Mouse (Mus musculus): ENCODE results near the gene Ercc4.
A peak's percentile ranks its signal among the peaks of the same experiment; 100 is the strongest.

The Ercc4 gene

DNA sequence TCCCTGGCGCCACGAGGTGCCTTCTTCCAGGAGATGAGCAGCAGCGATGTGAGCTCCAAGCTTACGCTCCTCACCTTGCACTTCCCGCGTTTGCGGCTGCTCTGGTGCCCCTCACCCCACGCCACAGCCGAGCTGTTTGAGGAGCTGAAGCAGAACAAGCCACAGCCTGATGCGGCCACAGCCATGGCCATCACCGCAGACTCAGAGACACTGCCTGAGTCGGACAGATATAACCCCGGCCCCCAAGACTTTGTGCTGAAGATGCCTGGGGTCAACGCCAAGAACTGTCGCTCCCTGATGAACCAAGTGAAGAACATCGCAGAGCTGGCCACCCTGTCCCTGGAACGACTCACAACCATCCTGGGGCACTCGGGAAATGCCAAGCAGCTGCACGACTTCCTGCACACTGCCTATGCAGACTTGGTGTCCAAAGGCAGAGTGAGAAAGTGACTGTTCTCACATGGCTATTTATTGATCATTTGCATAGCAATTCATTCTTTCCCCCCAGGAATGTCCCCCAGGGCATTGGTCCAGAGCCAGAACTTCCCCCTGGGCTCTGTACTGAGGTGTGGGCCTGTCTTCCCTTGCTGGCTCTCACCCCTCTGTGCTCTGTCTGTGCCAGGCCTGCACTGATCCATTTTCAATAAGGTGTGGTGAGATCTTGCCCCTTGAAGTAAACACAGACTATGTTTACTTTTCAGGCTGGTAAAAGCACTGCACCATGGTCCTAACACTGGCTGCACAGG is 38.5 kb downstream of the Ercc4 start:
- no peak for DNase-seq (ENCODE audit: low spot score)

DNA sequence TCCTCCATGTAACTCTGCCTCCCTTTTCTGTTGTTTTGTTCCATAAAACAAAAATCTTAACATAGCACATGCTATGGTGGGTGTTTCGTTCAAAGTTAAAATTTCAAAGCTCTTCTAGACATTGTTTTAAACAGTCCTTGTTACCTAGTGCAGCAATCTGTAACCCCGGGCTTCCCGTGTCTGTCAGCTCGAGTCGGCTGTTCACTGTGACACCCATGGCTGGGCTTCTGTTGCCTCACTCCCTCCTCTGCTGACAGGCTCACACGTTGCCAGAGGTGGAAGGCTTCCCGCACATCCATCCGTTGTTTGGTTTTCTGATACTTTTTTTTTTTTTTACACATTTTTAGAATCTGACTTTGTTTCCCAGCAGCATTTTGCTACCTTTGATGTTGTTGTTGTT is 40.5 kb downstream of the Ercc4 start:
- no peak for DNase-seq (ENCODE audit: low spot score)

DNA sequence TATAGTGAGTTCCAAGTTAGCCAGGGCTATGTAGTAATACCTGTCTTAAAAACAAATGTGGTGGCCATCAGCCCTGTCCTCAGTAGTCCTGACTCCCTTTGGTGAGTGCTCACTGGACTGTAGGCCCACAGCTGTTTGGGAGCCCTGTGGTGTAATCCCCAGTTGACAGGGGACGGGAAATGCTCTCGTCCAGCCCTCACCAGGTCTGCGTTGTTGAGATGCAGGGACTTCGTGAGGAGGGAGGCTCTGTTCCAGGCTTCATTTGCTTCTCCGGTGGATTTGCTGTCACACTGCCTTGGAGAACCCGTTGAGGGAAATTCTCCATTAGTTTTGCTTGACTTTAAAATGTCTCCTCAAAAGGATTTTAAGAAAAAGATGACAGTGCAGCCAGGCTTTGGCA is 41.3 kb downstream of the Ercc4 start:
- no peak for DNase-seq (ENCODE audit: low spot score)

DNA sequence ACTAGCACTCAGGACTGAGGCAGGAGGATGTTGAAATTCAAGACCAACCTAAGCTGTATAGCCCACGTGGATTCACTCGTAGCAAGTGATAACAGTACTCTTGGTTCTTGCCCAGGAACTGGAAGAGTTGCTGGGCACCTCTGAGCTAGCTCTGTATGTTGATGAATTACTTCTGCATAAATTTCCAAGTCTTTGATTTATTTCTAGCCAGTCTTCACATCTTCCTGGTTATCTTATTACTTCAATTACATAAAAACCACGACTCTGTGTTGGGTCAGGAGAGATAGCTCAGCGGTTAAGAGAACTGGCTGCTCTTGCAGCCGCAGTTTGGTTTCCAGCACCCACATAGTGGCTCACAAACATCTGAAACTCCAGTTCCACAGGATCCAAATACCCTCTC is 43.0 kb downstream of the Ercc4 start:
- no peak for DNase-seq (ENCODE audit: low spot score)

DNA sequence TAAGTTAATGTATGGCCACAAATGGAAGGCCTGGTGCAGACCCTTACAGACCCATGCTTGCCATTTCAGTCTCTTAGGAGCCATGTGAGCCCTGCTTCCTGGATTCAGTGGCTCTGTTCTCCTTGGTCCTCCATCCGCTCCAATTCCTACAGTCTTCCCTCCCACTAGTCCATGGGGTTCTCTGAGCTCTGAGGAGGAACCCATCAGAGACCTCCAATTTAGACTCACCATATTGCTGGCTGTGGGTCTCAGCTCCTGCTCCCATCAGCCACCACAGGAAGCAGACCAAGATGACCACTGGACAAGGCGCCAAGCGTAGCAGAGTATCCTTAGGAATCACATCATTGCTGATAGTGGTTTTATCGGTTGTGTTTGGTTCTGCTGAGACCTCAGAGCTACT is 43.7 kb downstream of the Ercc4 start:
- DNase-seq (ENCODE audit: low spot score): no peak

DNA sequence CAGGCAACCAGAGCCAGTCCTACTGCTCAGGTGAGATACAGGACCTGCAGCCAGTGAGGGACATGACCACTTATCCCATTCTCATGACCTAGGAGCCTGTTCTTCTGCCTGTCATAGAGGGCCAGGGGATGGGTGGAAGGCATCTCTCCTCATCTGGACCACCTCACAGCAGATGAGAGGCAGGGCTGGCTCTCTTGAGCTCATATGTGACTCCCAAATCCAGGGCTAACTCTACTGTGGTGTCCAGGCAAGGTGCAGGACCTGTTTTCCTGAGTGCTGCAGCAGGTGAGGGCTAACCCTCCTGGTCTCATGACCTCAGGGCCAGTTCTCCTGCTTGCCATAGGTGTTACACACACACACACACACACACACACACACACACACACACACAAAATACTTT is 44.9 kb downstream of the Ercc4 start:
- DNase-seq (ENCODE audit: low spot score): no peak

DNA sequence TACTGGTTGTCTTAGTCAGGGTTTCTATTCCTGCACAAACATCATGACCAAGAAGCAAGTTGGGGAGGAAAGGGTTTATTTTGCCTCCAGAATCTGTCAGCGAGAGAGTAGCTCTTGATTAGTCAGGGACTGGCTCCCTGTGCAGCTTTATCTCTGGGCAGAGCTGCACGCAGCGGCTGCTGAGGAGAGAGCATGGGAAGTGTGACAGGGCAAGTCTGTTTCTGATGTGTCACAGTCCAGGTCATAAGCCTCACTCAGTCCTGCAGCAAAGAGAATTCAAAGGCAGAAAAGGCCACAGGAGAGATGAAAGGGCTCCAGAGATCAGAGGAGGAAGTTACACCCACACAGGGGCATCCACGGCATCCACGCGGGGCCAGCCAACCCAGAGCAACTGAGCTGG is 47.8 kb downstream of the Ercc4 start:
- DNase-seq (ENCODE audit: low spot score): no peak

DNA sequence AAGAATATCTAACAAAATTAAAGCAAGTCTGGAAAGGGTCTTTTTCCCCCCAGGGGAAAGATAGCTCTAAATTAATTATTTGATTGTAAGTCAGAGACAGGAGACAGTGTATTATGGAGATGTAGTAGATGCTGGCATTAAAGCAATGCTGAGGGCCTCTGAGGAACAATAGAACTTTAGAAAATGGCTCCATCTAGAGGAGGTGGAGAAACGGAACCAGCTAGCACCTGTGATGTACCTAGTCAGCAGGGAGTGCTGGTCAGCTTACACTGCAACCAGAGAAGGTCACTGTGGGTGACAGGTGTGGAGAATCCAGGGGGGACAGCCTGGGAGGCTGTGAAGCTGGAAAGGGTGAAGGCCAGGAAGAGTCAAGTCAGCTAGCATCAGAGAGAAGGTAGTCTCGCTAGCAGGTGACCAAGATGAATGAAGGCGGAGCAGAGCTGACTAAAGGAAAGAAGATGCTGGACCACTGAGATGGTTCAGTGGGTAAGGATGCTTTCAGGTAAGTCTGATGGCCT is 48.7 kb downstream of the Ercc4 start:
- DNase-seq (ENCODE audit: low spot score): no peak

DNA sequence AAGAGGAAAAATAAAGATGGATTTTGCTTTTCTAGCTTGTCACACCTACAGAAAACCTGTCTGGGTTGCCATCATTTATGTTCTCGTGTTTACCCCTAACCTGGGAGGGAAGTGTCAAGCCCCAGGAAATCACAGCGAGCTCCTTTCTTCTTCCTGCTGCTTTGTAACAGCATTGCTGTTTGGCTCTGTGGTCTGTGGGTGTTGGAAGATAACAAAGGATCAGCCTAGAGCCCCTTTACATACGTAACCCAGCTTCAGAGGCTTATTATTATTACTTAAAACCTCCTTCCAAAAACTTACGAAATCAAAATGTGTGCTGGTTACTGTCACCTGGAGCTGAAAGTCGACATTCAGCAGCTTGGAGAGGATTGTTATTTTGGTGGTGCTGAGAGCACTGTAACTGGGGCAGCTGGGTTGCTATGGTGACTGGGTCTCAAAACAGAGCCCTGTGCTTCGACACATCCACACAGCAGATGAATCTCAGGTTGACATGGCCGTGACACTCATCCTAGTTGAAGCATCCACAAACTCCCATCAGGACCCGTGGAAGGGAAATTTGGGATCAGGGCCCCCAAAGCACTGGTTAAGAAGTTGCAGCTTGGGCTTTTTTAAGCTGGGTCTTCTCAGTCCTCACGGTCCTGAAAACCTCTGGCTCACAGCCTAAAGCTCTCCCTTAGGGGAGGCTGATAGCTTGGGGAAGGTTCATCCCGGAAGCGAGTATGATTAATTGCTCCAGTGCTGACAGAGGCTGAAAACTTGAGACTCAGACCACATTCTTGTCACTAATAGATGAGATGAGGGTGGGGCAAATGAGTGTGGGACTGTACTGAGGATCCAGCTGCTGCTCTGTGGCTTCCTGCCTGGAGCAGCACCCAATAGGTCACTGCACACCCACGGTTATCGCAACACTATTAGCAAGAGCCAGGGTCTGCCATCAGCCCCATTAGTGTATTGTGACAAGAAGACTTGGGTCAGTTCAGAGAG is 49.7 kb downstream of the Ercc4 start:
- DNase-seq (ENCODE audit: low spot score): peak; percentile 76

DNA sequence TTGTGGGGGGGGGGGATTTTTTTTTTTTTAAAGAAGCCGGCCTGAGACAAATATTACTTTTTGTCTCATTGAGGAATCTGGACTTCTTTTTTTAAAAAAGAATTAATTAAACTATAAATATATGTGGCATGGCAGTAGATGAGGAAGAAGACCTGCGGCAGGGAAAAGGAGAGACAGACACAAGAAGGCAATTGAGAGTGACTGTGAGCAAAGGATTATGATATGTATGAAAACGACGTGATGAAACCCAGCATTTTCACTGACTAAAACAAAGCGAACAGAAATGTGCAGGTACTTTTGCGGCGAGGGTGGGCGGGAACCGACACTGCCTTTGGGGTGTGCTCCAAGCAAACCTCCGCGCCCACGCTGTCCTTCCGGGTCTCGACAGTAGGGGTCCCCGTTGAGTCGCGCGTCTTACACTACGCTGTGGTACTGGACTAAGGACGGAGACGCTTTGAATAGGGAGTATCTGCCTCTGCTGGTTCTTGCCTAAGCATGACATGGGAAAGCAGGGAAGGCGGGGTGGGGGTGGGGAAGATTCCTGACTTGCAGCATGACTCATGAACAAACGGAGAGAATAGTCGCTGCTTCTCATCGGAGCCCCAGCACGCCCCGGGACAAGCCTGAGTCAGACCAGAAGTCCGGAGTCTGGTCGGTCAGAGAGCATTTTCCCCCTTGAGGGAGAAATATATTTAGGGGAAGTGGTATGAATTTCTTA is 50.6 kb downstream of the Ercc4 start:
- DNase-seq (ENCODE audit: low spot score): peak; percentile 88

DNA sequence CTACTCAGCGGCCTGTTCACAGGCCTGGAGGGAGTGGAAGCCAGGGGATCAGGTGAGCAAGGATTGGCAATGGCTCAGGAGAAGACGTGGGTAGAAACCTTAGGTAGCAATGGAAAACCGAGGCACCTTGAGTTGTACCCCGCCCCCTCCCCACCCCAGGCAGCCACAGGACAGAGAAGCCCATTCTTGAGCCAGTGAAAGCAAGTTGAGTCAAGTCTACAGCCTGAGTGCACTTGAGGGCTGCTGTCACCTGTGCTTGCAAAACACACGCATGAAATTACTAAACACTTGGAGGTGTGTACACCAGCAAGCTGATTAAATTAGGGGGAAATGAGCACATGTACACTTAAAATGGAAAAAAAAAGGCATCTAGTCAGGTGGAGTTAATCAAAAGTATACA is 52.0 kb downstream of the Ercc4 start:
- DNase-seq (ENCODE audit: low spot score): no peak

DNA sequence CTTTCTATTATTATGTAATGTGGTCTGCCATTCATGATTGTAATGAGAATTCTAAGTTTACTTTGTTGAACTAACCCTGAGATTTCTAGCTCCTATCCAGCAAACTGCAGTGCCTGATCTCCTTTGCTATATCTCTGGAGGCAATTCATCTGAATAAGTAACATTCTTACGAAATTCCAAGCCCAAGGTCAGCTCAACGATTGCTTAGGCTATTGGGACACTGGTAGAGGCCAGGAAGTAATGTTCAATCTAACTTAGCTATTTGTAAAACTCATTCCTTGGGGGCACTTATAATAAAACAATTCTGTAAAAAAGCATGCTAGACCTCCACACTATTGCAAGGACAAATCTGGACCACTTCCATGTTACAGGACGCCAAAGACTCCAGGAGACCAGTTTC is 58.2 kb downstream of the Ercc4 start:
- no peak for DNase-seq (ENCODE audit: low spot score)

DNA sequence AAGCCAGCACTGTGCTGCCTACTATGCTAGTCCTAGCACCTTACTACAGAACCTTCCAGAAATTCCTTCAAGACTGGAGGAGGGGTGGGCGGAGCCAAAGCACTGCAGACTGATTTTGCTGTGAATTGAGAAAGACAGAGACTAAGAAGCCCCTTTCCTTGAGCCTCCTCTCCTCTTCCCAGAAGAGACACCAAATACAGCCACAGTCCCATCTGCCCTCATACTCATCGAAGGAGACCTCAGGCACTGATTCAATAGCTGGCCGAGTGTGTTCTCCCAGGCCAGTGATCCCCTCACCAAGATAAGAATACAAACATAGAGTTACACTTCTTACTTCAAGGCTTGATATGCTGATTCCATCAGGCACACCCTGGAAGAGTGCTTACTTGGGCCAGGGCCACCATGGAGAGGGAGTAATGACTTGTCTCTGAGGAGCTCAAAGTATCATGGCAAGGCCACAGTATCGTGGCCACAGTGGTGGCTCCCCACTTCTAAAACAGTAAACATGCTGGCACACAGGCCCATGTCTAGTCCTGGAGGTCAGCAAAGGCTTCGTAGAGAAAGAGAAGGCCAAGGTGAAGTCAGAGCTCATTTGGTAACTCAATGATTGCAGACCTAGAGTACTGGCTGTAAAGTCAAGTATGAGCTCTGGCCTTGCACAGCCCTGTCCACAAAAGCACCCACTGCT is 63.7 kb downstream of the Ercc4 start:
- no peak for DNase-seq (ENCODE audit: low spot score)

DNA sequence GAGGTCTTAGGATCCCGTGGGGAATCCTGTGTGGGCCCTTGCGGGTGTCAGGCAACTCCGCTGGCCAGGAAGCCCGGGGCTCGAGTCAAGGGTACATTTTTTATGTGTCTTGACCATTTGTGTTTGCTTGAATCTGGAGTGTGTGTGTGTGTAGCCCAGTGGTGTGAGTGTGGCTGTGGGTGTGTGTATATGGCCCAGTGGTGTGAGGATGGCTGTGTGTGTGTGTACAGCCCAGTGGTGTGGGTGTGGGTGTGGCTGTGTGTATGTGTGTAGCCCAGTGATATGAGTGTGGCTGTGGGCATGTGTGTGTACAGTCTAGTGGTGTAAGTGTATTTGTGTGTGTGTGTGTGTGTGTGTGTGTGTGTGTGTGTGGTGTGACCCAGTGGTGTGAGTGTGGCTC is 73.0 kb downstream of the Ercc4 start:
- DNase-seq (ENCODE audit: low spot score): no peak

DNA sequence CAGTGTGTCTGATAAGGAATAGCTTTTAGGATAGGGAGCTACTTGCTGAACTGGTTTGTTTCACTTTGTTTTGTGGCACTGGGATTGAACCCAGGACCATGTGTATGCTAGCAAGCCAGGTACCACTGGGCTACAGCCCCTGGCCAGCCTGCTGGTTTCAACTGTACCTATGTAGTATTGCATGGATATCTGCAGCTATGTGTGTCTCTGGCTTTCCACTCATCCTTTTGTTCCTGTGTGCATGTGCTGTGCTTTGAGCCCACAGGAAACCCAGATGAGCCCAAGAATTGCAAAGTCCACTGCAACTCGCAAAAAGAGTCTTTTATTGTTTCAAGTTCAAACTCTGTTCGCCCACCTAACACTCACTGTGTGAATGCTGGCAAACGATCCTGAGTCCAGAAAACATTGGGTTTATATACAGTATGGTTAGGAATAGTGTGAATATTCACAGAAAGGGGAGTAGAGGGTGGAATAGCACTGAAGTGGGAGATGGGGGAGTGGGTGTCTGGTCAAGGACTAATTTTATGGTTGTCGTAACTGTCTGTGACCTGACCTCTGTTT is 73.8 kb downstream of the Ercc4 start:
- no peak for DNase-seq (ENCODE audit: low spot score)

DNA sequence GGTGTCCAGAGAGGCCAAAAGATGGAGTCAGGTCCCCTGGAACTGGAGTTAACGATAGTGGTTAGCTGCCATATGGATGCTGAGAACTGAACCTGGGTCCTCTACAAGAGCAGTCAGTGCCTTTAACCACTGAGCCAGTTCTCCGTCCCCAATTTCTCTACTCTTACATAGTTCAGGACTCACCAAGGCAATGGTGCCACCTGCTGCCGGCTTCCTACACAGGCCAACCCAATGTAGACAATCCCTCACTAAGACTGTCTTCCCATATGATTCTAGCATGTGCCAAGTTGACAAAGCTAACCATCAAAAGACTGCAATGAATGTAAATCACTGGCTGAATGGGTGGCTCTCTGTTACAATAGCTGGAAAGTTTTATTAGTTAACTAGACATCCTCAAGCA is 74.9 kb downstream of the Ercc4 start:
- DNase-seq (ENCODE audit: low spot score): no peak

DNA sequence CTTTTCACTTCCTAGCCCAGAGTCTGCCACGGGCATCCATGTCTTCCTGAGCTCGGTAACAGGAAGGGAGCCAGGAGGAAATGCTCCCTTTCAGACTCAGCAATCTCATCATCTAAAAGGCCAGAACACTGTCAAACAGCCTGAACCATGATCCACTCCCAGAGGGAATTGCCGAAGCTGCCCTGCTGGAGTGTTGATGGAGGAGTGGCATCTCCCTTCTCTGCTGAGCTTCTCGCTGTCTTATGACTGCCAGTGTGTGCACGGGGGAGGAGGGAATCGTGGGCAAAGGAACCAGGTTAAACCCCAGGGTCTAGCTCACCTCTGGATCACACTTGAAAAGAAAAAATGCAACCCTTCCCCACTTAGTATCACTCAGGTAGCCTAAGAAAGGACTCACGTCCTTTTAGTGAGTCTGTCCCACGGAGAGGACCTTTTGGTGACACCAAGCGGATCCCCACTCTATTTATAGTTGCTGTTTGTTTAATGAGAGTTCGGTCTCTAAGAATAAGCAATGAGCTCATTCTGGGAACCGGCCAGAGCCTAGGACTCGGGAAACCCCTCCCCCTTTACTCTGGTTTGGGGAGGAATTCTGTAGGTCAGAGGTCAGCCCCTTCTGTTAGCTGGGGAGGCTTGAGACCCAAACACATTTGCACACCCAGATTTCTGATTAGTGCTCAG is 80.1 kb downstream of the Ercc4 start:
- no peak for DNase-seq (ENCODE audit: low spot score)

DNA sequence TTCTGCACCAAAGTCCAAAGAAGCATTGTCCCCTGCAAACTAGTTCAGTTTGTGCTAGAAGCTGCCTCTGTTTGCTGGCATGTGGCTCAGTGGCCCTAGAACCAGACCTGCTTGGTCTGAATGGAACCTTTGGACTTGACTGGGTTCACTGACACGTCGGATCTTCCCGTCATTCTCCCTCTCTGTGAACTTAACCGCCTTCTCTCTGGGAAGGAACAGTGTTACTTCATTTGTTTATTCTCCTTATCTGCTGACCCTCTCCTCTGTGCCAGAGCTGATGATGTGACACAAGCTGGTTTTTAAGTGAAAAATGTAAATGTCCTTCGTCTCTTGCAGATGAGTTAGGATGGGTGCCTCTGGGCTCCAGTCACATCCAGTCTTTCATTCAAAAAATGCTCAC is 81.0 kb downstream of the Ercc4 start:
- DNase-seq (ENCODE audit: low spot score): no peak

DNA sequence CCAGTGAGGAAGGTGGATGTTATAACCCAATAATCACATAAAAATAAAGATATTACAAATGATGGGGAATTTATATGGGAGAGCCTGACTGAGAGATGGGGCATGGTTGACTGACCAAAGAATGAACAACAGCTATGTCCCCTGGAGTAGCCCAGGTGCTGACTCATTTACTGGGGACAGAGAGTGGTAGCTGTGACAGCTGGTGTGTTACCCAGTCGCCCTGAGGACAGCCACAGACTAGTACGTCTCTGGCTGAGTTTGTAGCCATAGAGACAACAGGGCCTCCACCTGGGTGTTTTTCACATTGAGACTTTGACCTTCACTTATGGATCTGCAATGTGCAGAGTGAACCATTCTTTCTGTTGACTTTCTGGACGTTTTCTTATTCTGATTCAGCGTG is 81.7 kb downstream of the Ercc4 start:
- no peak for DNase-seq (ENCODE audit: low spot score)

DNA sequence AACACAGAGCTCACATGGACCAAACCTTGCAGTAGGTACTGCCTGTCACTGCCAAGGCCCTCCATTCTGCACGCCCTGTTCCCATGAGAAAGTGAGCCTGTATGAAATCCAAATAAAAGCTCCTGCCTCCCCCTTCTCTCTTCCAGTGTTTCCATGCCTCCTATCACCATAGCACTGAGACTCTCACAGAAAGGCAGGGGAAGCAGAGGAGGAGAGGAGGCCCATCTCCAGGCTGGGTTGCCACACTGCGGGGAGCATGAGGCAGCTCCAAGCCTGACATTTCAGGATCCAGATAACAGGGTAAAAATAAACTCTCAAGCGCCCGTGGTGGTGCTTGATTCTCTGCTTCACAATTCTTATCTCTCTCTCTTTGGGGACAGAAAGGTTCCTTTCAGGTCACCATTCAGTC is 84.2 kb downstream of the Ercc4 start:
- DNase-seq (ENCODE audit: low spot score): no peak

DNA sequence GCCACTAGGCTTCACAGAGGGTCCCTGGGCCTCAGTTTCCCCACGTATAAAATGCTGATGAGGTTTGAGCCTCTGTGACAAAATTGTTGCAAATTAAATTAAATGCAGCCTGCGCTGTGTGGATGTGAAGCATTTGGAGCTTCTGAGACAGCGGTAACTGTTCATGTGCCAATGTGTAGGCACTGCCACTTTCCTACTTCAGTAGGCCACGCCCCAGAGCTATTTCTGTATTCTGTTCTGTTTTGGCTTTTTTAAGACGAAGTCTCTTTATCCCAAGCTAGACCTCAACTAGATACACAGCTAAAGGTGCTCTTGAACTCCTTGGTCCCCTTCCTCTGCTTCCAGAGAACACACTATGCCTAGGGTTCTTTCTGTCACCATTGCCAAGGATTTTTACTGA is 85.4 kb downstream of the Ercc4 start:
- DNase-seq (ENCODE audit: low spot score): no peak

All from T-cell, adult 2 months (primary cell).